Mouse (Mus musculus) testis, postnatal 10 days (tissue): Measurements from ENCODE around the gene Smad3.

Experiments used
- DNase-seq: peaks from one replicate; pipeline ENCODE4 v3.0.0; 2021; ENCODE audit warnings: low spot score

Smad3 gene

GRCm38 (mm10) chr9:63772452-63772851 is 14.7 kb upstream of the Smad3 start:
- DNase-seq, result no peak

GRCm38 (mm10) chr9:63771676-63772075 is 13.9 kb upstream of the Smad3 start:
- DNase-seq, result no peak

- DNase-seq, result no peak
These were observed 3.7 kb upstream of the Smad3 start for GRCm38 (mm10) chr9:63761367-63762094.

- DNase-seq, result no peak
These were observed 3.0 kb upstream of the Smad3 start for GRCm38 (mm10) chr9:63760783-63761182.

- no peak for DNase-seq
These were observed 2.4 kb upstream of the Smad3 start for GRCm38 (mm10) chr9:63759973-63760722.

- DNase-seq, result peak; percentile 62
These were observed 1.0 kb upstream of the Smad3 start for GRCm38 (mm10) chr9:63758641-63759391.

GRCm38 (mm10) chr9:63757462-63757772 is 377 bp downstream of the Smad3 start:
- DNase-seq, result no peak

- peak; percentile 66 for DNase-seq
These were observed 973 bp downstream of the Smad3 start for GRCm38 (mm10) chr9:63756581-63757461.

GRCm38 (mm10) chr9:63755671-63756543 is 1.9 kb downstream of the Smad3 start:
- no peak for DNase-seq

- no peak for DNase-seq
These were observed 3.0 kb downstream of the Smad3 start for GRCm38 (mm10) chr9:63754556-63755510.

GRCm38 (mm10) chr9:63754039-63754438 is 3.8 kb downstream of the Smad3 start:
- DNase-seq, result no peak

GRCm38 (mm10) chr9:63753359-63753758 is 4.4 kb downstream of the Smad3 start:
- DNase-seq, result no peak

GRCm38 (mm10) chr9:63752576-63752975 is 5.2 kb downstream of the Smad3 start:
- DNase-seq, result no peak

- DNase-seq, result no peak
These were observed 6.5 kb downstream of the Smad3 start for GRCm38 (mm10) chr9:63751325-63751724.

GRCm38 (mm10) chr9:63750360-63750974 is 7.3 kb downstream of the Smad3 start:
- DNase-seq, result no peak

- no peak for DNase-seq
These were observed 8.4 kb downstream of the Smad3 start for GRCm38 (mm10) chr9:63749296-63749915.

- no peak for DNase-seq
These were observed 10.0 kb downstream of the Smad3 start for GRCm38 (mm10) chr9:63747645-63748295.

GRCm38 (mm10) chr9:63746980-63747379 is 10.8 kb downstream of the Smad3 start:
- no peak for DNase-seq
